Mouse (Mus musculus): ENCODE measurements around the gene Oas1g. TPM values are rescaled to one million over a fixed set of nuclear protein-coding genes. Genes with fewer than 3 reads are reported as not detected.
A peak's percentile ranks its signal among the peaks of the same experiment; 100 is the strongest.
"Not testable (repeated sequence)": the region's sequence is repeated elsewhere in the genome, so short reads cannot be mapped to it uniquely, and the experiment has no call there.

Oas1g gene
- polyA plus RNA-seq, 1 experiment: 1.4 TPM

DNA sequence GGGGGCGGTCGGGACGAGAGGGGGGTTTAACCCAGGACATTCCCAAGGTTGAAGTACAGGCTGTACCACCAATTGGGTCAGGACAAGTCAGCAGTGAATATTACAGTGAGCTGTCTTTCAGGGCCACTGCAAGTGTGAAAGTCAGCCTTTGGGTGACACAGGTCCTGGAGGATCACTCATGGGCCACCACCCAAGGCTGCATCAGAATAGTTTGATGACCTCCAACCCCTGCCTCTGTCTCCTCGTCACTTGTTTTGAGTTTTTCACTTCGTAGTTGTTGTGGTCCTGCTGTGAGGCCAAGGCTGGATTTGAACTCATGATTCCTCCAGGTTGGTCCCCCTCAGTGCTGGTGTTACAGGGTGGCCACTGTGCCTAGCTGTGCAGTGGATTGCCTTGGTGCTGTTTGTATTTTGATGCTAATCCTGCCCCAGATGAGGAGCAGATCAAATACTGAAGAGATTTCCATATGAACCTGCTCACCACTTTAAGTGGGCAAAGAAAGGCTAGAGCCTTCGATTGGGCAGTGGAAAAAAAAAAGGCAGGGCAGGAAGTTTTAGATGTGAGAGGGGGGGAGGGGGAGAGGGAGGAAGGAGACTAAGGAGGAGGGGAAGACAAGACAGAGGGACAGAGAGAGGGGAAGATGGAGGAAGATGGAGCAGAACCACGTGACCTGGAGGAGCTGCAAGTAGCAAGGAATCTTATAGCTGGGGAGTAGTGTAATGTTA lies 20.9 kb upstream of the Oas1g start:
- TF ChIP-seq POLR2A (IDR thresholded peaks at IDR 0.05; ENCODE audit: low read depth, low read length) (no peak), CTCF (IDR thresholded peaks at IDR 0.05; ENCODE audit: extremely low read depth, insufficient read depth, insufficient read length, insufficient replicate concordance) (no peak)
- Histone ChIP-seq H3K36me3 (ENCODE audit: control insufficient read depth, insufficient read depth, low read length) (no peaks in the 10 kb centered on the region), H3K27ac (ENCODE audit: insufficient read depth, low read length) (no peak overlapping the region), H3K4me3 (ENCODE audit: extremely low read depth, insufficient read depth, insufficient read length) (no peak overlapping the region), H3K4me1 (ENCODE audit: control insufficient read depth, insufficient read depth, insufficient read length) (peaks cover 2% of the 10 kb centered on the region; the same call in 1 of the 2 replicates), H3K27me3 (ENCODE audit: control insufficient read depth, insufficient read depth, low read length) (no peaks in the 10 kb centered on the region)
- no peak for DNase-seq (ENCODE audit: low read depth in 1 of 2, low spot score in 2 of 2)
- WGBS: 75% methylated on average over 7 of the region's 7 CpGs

DNA sequence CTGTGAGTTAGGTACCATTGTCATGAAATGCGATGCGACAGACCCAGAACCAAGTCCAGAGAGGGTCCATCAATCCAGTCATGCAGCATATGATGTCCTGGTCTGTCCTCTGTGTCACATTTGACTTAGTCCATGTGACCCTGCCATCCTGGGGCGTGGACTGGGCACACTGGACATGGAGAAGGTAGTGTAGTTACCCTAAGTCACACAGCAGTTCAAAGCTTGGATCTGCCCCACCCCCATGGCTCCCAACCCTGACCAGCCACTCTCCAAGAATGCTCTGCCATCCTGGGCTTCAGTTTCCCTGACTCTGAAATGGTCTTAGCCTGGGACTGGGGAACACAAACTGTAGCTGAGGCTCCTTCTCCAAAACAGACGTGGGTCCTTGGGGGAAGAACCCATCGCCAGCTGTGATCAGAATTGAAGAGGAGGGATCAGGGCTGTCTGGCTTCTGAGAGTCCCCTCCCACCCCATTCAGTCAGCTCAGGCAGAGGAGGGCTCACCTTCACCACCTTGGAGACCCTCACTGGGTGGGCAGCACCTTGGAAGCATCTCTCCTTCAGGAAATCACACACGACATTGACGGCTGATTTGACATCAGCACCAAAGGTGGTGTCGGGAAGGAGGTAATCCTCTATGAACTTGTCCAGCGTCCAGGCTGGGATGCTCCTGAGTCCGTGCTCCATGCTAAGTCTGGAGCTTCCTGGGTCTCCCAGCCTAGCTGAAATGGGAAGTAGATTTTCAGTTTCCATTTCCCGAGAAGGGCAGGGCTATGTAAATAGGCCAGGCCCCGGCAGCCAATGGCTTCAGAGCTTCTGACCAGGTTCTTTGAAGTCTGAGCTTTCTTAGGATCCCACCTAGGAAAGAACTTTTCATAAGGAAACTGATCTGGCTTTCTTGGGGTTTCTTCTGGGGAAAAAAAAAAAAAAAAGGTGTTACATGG lies 19.6 kb upstream of the Oas1g start, which contains the start of gene Oas1a:
TSS of gene Oas1a (minus strand) at position 731 of the 943 bp plus-strand sequence.
- H3K4me3 ChIP-seq (ENCODE audit: extremely low read depth, insufficient read depth, insufficient read length): peak within 1 kb of the TSS; percentile 51
- not testable (repeated sequence) for H3K27me3 ChIP-seq (ENCODE audit: control insufficient read depth, insufficient read depth, low read length); H3K27ac ChIP-seq (ENCODE audit: insufficient read depth, low read length); DNase-seq (ENCODE audit: low read depth in 1 of 2, low spot score in 2 of 2); H3K4me1 ChIP-seq (ENCODE audit: control insufficient read depth, insufficient read depth, insufficient read length); H3K36me3 ChIP-seq (ENCODE audit: control insufficient read depth, insufficient read depth, low read length)
- 28% methylated on average over 8 of the region's 12 CpGs for WGBS

DNA sequence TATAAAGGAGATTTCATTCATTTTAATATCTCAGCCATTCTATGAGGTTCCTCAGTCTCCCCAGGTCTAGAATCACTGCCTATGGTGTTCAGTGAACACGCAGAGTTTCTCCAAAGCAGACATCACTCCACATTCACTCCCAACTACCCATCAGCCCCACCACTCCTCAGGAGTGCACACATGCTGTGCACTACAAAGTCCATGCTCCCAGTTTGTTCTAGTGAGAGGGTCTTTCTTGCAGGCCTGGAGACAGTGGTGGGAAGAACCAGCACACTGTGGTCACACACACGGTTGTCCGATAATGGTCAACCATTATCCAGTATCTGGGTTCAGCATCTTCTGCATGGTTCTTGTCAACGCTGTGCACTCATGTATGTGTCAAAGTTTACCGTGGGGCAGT lies 14.6 kb upstream of the Oas1g start:
- DNase-seq (ENCODE audit: low read depth in 1 of 2, low spot score in 2 of 2): no peak
- Histone ChIP-seq H3K27me3 (ENCODE audit: control insufficient read depth, insufficient read depth, low read length) (no peaks in the 10 kb centered on the region), H3K27ac (ENCODE audit: insufficient read depth, low read length) (no peak overlapping the region), H3K4me3 (ENCODE audit: extremely low read depth, insufficient read depth, insufficient read length) (no peak overlapping the region), H3K4me1 (ENCODE audit: control insufficient read depth, insufficient read depth, insufficient read length) (peaks cover 2% of the 10 kb centered on the region; the same call in 1 of the 2 replicates), H3K36me3 (ENCODE audit: control insufficient read depth, insufficient read depth, low read length) (0 out of 2 replicates have a peak, but pooled peaks cover 2% of the 10 kb centered on the region)
- WGBS: 93% methylated on average over 5 of the region's 5 CpGs
- TF ChIP-seq CTCF (IDR thresholded peaks at IDR 0.05; ENCODE audit: extremely low read depth, insufficient read depth, insufficient read length, insufficient replicate concordance) (no peak), POLR2A (IDR thresholded peaks at IDR 0.05; ENCODE audit: low read depth, low read length) (no peak)

DNA sequence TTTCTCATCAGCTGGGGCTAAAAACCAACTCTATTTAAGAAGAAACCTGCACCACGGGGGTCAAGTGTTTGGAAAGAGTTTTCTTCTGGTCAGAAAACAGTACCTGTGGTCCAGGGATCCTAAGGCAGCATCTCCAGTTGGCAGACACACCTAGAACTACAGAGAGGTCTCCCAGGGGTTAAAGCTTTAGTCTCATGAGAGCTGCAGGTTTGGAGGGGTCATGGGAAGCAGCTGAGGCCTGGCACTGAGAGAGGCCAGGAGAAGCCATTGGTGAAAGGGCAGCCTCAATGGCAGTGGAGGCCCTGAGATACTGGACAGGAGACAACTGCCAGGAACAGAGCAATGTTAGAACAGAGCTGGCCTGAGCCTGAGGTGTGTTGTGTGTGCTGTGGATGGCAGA lies 13.3 kb upstream of the Oas1g start:
- TF ChIP-seq POLR2A (IDR thresholded peaks at IDR 0.05; ENCODE audit: low read depth, low read length) (no peak), CTCF (IDR thresholded peaks at IDR 0.05; ENCODE audit: extremely low read depth, insufficient read depth, insufficient read length, insufficient replicate concordance) (no peak)

DNA sequence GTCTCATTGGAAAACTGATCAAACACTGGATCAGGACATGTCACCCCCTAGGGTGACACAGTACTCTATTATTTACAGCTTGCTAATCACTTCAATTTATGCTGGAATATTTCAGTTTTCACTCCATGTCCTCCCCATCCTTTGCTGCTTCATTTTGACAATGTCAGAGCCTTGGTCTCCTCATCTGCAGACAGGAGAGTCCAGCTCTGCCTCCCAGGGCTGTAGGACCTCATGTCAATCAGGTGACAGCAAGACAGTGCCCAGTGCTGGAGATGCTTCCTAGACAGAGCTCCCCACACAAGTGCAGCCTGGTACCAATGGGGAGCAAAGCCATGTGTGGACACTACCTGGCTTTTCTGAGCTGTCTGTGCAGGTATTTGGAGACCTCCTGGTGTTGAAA lies 11.3 kb upstream of the Oas1g start:
- Histone ChIP-seq H3K36me3 (ENCODE audit: control insufficient read depth, insufficient read depth, low read length) (peaks cover 2% of the 10 kb centered on the region; the same call in 1 of the 2 replicates), H3K4me3 (ENCODE audit: extremely low read depth, insufficient read depth, insufficient read length) (no peak overlapping the region), H3K4me1 (ENCODE audit: control insufficient read depth, insufficient read depth, insufficient read length) (no peaks in the 10 kb centered on the region), H3K27me3 (ENCODE audit: control insufficient read depth, insufficient read depth, low read length) (no peaks in the 10 kb centered on the region), H3K27ac (ENCODE audit: insufficient read depth, low read length) (no peak overlapping the region)
- TF ChIP-seq CTCF (IDR thresholded peaks at IDR 0.05; ENCODE audit: extremely low read depth, insufficient read depth, insufficient read length, insufficient replicate concordance) (no peak), POLR2A (IDR thresholded peaks at IDR 0.05; ENCODE audit: low read depth, low read length) (no peak)
- no peak for DNase-seq (ENCODE audit: low read depth in 1 of 2, low spot score in 2 of 2)

More for the DNA sequence above, 13.3 kb upstream of the Oas1g start:
- H3K27me3 ChIP-seq (ENCODE audit: control insufficient read depth, insufficient read depth, low read length): no peaks in the 10 kb centered on the region
- H3K27ac ChIP-seq (ENCODE audit: insufficient read depth, low read length): no peak overlapping the region
- no peak overlapping the region for H3K4me3 ChIP-seq (ENCODE audit: extremely low read depth, insufficient read depth, insufficient read length)
- DNase-seq (ENCODE audit: low read depth in 1 of 2, low spot score in 2 of 2): no peak
- peaks cover 2% of the 10 kb centered on the region; the same call in 1 of the 2 replicates for H3K36me3 ChIP-seq (ENCODE audit: control insufficient read depth, insufficient read depth, low read length)
- H3K4me1 ChIP-seq (ENCODE audit: control insufficient read depth, insufficient read depth, insufficient read length): peaks cover 2% of the 10 kb centered on the region; the same call in 1 of the 2 replicates
- 79% methylated on average over 1 of the region's 1 CpGs for WGBS

DNA sequence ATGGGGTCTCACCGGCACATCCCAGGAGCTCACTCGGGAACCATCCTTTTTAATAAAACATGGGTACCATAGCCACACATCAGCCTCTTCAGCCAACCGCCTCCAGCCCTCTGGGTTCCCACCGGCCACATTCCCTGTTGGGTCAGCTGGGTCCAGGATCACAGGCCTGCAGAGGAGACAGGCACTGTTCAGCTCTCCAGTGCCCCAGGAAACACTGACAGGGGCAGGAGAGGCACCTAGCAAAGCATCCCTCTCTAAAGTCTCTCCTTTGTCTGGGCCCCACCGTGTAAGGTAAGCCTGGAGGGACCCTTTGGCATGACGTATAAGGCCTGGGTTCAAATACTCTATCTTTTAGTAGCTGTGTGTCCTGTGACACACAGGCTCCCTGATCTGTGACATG lies 10.9 kb upstream of the Oas1g start:
- no peaks in the 10 kb centered on the region for H3K27me3 ChIP-seq (ENCODE audit: control insufficient read depth, insufficient read depth, low read length)
- H3K27ac ChIP-seq (ENCODE audit: insufficient read depth, low read length): no peak overlapping the region
- H3K36me3 ChIP-seq (ENCODE audit: control insufficient read depth, insufficient read depth, low read length): peaks cover 2% of the 10 kb centered on the region; the same call in 1 of the 2 replicates
- no peak for TF ChIP-seq POLR2A (IDR thresholded peaks at IDR 0.05; ENCODE audit: low read depth, low read length)
- no peak for TF ChIP-seq CTCF (IDR thresholded peaks at IDR 0.05; ENCODE audit: extremely low read depth, insufficient read depth, insufficient read length, insufficient replicate concordance)
- H3K4me1 ChIP-seq (ENCODE audit: control insufficient read depth, insufficient read depth, insufficient read length): no peaks in the 10 kb centered on the region
- H3K4me3 ChIP-seq (ENCODE audit: extremely low read depth, insufficient read depth, insufficient read length): no peak overlapping the region
- DNase-seq (ENCODE audit: low read depth in 1 of 2, low spot score in 2 of 2): no peak
- WGBS: 91% methylated on average over 6 of the region's 6 CpGs

All from spleen, adult 2 months (tissue).